Mouse (Mus musculus) A20 (cell line): Measurements from ENCODE around the gene Hnrnpab.

Source experiments
- DNase-seq: peaks from one replicate; pipeline ENCODE4 v3.0.0-alpha.2; 2011; ENCODE audit warnings: low read depth, low spot score

Hnrnpab gene

DNA sequence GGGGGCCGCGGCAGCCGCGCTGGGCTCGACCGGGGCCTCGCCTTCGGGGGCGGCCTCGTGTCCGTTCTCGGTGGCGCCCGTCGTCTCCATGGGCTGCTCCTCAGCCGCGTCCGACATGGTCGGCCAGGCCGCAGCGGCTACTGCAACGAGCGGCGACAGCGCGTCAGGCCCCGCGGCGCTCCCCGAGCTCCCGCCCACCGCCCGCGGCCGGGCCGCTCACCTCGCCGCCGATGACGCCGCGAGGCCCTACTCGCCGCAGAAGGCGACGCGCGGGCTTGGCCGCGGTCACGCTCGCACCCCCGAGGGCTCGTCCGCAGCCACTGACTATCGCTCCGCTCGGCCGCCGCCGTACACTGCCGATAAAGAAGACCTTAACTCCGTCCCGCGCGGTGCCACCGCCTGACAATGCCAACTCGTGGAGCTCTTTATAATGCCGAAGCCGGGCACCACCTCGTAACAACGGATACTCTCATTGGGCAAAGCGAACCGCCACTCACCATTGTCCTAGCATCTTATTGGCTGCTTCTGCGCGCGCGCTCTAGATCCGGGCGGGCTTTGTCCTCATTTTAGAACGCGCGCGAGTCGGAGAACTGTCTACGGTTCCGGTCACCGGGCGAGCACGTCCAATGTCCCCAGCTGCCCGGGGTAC lies at the start of gene Hnrnpab:
Hnrnpab (minus strand) TSS at position 401 of the 649 bp plus-strand sequence.
- peak; percentile 98 for DNase-seq

DNA sequence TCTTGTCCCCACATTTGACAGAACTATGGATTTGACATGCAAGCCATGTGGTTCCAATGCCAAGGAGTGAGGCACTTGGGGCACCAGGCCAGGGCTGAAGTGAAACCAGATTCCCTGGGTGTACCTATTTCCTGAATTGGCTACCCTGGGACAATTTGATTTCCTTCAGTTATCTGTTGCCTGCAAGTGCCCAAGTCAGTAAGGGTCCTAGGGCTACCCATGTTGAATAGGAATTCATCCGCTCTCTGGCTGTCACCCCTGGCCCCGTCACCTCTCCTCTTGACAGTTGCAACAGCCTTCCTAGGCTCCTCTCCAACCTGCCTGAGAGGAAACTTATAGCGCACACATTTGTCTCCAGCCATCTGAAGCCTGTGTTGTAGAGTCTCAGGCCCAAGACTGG lies 48.2 kb upstream of the Hnrnpab start:
- DNase-seq, result no peak

DNA sequence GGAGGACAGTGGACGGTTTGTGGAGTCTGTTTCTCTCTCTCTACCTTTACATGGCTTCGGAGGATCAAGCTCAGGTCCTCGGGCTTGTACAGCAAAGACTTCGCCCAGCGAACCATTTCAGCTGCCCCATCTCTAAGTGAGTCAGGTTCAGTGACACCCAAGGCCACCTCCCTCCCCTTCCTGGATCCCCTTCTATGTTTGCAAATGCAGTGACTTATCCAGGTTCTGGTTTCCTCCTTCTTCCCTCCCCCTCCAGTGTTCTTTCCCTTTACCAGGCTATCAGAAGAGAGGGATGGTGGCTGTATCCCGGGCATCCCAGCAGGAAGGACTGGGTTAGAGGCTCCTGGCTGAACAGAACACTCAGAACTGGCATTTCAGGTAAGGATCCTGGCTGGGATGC lies 47.1 kb upstream of the Hnrnpab start:
- no peak for DNase-seq

DNA sequence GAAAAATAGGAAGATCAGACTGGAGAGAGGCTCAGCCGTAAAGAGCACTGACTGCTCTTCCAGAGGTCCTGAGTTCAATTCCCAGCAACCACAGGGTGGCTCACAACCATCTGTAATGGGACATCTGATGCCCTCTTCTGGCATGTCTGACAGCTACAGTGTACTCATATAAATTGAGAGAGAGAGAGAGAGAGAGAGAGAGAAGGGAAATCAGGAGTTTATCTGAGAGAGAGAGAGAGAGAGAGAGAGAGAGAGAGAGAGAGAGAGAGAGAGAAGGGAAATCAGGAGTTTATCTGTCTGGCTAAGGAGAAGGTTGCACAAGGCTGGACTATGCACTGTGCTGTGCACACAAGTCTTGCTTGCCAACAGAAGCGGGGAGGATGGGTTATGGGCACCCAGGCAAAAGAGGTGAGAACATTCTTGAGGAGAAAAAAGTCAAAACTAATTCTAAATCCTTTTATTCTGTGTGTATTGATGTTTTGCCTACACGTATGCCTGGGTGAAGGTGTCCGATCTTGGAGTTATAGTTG lies 46.3 kb upstream of the Hnrnpab start:
- DNase-seq, result no peak

DNA sequence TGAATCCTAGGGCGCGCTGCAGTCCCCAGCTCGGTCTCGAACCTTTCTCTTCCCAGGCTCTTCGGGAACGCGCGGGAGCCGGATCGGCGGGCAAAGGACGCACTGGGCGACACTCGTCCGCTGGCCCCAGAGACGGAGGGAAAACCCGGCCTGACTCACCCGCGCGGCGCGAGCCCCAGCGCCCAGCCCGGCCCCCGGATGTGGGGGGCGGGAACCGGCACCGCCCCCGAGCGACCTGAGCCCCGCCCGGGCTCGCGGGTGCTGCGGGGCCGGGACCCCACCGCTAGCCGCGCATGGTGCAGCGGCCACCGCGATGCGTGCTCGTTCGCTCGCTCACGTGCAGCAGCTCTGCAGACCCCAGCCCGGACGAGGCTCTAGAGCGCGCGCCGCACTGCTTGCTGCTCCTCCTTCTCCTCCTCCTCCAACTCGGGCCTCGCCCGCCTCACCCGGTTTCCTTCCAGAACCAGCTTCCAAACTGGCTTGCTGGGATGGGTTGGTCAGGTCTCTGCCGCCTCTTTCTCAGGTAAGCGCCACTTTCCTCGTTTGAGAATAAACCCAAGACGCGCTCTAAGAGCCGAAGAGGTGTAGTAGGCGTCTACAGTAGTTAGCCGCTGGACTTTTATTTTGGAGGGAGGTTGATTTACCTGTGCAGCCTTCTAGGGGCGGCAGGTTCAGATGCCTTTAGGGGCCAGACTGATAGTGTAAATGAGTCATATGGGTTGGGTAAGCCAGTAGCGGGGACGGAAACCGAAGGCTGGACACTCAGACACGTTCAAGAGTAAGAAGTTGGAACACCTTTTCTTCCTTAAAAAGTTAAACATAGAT lies 44.3 kb upstream of the Hnrnpab start, which contains the start of the genes N4bp3 and D930048N14Rik:
N4bp3 (minus strand) TSS at position 152 of the 825 bp plus-strand sequence.
D930048N14Rik (plus strand) TSS at position 264 of the 825 bp plus-strand sequence.
- peak; percentile 84 for DNase-seq

DNA sequence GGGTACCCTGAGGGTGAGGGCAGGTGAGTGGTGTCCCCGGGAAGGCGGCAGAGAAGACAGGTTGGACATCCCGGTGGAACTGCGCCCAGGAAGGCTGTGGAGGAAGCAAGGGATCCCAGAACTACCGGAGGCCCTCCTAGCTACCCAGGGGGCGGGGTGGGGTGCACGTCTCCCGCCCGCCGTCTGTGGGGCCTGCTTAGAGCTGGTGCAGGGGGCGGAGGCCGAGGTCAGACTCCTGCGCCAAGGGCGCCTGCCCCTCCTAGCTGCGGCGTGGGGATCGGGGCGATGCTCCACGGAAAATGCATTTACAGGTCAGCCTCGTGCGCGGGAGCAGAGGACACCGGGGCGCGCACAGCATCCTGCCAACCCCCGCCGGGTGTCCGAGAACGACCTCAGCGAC lies 43.6 kb upstream of the Hnrnpab start:
- DNase-seq, result no peak

DNA sequence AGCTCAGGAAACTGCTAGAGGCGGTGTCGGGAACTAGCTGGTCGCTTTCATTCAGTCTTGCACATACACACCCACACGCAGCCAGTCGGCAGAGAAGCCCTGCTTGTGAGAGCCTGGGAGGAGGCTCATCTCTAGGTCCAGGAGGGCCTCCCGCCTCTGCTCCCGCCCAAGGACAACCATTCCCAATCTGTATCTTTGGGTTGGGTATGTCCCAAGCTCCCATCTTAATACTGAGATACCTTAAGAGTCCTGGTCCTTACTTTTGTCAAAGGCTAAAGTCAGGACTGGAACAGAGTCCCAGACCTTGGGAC lies 43.2 kb upstream of the Hnrnpab start:
- peak; percentile 50 for DNase-seq

DNA sequence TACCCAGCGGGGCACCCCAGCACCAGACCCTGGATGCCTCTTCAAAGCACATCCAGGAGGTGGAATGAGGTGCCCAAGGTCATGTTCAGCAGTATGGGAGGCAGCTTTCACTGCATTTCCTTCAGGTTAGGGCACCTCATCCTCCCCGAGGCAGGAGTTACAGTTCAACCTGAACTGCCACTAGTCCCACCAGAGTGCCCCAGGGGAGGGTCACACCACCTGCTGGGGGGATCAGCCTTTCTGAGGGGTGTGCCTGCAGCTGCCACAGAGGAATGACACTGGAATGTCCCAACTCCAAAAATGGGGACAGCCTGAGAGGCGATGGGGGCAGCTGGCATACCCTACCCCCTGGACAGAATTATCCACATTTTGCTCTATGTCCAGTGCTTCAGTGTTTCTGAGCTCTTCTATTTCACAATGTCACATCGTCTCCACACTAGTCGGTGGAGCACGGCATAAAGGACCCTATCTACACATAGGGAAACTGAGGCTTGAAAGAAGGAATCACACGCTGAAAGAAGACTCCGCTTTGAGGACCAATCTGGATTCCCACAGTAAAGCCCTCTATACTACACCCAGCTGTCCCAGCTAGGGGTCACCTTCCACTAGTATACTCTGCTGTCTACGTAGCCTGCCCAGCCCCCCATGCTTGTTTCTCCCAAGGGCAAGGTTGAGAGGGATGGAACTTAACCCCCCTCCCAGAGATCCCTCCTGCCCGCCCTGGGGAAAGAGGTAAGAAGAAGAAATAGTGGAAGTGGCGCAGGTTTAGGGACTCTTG lies 42.7 kb upstream of the Hnrnpab start:
- DNase-seq, result no peak

DNA sequence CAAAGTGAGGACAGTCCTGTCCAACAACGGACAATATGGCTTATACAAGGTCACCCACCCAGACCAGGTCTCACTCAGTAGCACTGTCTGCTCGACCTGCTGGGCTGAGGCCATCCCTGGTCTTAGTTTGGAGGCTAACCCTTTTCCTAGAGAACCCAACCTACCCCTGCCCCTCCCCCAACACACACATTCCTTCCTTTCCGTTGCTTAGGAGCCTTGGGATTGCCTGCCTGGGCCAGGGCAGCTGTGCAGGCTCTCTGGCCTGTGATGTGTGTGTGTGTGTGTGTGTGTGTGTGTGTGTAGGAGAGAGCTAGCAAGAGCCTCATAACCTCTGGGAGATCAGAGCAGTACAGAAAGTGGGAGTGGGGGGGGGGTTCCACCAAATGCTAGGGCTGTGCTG lies 41.9 kb upstream of the Hnrnpab start:
- no peak for DNase-seq

DNA sequence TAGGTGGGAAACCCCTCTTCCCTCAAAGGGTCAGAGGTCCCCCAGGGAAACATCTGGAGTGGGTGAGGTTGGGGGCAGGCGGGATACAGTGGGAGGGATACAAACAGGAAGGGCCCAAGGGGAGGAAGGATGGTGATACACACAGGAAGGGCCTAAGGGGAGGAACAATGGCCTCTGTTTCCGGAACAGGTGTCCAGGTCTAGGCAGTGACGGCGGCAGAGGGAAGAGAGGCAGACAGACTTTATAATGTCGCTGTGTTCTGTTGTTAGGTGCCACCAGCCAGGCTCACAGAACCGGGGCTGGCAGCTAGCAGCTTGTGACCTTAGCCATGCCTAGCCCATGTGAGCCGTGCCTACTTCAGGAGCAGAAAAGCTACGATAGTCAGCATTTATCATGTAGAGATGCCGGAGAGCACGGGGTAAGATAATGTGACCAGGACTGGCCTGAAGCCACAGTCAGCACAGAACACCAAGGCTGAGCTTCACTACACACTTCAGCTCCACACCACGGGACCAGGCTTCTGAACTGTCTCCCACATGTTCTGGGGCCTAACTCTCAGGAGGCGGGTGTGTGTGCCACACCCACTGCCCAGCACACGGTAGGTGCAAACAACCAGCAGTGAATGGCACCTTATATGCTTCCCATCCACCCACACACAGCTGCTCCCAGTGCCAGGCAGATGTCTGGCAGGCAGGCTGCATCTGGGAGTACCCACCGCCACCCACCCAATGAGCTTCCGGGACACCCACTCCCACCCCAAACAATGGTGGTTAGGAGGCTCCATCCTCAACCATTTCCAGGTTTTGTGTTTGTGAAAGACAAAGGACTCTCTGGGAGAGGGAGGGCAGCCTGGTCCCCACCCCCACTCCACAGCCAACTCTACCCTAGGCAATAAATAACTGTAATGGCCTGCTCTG lies 40.4 kb upstream of the Hnrnpab start:
- DNase-seq, result no peak

DNA sequence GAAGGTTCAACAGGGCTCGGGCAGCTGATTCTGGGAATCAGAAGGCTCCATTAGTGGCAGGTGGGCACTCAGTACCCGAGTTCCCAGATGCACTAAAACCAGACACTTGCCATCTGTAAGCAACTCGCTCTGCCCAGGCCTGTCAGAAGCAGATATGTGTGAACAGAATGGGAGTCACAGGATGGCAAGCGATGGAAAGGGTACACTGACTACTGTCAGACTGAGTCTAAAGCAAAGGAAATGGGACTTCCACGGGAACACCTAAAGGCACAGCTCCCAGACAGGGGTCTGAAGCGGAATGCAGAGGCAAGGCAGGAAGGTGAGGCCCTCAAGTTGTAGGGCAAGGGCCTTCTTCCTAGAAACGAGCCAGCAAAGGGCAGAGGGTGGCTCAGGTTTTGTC lies 39.6 kb upstream of the Hnrnpab start:
- no peak for DNase-seq

DNA sequence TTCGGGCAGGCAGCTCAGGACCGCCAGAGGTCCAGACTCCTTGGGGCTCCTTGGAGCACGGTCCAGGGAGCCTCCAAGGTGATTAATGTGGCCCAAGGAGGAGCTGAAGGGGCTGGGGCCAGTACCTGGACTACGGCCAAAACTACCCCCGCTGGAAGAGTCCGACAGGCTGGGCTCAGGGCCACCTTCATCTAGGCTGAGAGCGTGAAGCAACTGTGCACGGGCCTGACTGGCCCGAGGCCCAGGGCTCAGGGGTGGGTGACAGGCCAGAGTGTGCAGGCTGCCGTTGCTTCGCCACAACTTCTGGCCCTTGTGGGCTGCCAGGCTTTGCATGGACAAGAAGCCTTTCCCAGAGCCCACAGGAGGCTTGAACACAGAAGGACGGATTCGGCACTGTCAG lies 38.6 kb upstream of the Hnrnpab start:
- no peak for DNase-seq

DNA sequence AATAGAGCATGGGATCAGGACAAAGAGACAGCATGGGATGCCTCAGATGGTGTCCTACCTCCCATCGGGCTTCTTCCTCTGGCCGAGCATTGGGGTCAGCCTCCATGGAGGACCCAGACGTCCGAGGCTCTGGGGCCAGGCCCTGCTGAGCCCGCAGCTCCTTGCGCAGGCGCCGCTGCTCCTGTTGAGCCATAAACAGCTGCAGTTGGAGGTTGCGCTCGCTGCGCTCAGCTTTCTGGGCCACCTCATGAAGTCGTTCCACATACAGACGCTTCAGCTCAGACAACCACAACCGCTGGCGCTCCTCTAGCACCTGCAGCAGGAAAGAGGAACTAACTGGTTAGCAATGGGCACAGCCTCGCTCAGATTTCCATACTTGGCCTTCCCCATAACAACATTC lies 37.6 kb upstream of the Hnrnpab start:
- DNase-seq, result peak; percentile 97

DNA sequence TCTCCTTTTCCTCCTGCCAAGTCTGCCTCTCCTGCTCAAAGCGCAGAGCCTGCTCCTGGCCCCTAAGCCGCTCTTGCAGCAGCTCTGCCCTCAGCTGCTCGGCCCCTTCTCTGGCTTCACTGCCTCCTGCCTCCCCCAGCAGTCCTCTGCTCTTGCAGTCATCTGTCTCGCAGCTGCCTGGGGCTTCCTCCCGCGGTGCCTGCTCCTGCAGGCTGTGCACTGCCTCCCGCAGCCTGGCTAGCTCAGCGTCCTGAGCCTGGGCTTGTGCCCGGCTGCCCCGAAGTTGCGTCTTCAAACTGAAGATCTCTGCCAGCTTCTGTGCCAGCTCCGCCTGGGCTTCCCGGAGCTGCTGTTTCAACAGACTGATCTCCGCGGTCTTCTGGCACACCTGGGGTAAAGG lies 37.1 kb upstream of the Hnrnpab start:
- peak; percentile 90 for DNase-seq

DNA sequence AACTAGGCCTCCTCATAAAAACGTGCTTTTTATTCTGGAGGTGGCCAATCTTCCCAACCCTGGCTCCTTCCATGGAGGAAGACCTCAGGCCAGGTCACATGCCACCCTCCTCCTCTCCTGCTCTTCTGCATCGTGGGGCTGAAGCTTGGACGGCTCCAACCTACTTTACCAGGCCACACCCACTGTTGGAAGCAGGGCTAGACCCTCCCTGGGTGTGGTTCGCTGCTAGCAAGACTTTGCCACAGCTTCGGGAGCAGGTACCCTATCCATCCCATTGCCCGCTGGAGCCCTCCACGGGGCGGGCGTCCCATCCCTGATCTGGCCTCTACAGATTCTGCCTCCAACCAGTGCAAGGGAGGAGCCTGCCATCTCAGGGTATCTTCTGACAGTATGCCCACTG lies 36.6 kb upstream of the Hnrnpab start:
- no peak for DNase-seq

DNA sequence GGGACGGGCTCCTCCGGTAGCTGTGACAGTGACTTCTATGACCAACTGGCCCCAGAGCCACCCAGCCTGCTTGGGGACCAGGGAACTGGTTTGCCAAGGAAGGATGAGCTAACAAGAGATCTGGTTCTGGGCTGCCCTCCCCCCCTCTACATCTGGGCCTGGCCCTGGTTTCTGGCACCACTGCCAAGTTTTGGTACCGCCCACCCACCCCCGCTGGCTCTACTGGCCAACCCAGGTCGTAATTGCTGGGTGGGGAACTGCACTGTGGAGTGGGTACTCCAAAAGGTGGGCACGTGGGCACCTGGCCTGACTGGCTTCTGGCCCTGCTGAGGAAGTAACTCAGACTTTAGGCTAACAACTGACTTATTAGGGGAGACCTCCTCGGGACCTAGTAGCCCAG lies 34.1 kb upstream of the Hnrnpab start:
- DNase-seq, result no peak

DNA sequence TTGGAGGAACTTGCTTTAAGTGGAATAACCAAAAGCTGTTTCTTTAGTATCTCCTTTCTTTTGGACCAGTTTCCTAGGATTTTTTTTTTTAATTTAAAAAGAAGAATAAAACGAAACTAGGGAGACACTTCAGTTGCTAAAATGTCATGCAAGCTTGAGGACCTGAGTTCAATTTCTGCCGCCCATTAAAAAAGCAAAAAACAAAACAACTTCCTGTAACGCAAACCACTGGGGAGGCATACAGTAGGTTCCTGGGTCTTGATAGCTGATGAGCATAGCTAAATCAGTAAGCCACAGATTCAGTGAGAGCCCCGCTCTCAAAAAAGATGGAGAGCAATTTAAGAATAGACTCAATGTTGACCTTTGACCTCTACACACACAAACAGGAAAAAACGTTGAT lies 31.9 kb upstream of the Hnrnpab start:
- no peak for DNase-seq

DNA sequence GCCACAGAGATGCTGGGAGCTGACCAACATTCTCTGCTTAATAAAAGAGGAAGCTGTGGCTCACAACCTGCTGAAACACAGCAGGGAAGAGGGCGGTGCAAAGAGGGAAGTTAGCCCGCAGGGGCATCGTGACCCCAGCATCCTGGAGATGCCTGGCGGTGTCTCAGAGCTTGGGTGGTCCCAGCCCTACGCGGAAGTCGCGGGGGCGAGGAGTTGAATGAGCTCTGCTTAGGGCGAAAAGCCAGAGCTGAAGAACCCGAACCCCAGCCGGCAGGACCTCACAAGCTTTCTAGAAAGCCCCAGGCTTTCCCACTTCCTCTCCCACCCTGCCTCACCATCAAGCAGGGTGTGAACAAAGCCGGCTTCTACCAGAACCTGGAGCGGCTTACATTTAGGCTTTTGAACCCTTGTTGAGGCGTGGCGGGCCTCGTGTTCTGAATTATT lies 31.3 kb upstream of the Hnrnpab start:
- DNase-seq, result peak; percentile 89

DNA sequence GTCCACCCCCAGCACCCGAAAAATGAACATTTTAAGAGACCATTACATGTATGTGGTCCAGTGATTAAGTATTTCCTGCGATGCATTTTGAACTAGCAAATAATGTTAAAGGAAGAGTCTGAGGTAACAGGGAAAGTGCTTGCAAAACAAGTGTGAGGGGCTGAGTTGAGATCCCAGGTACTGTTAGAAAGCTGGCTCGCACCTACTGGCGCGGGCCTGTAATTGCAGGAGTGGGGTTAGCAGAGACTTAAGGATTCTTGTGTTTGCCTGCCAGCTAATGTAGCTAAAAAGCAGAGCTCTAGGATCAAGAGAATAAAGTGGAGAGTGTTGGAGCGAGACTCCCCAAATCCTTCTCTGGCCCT lies 29.7 kb upstream of the Hnrnpab start:
- peak; percentile 89 for DNase-seq

DNA sequence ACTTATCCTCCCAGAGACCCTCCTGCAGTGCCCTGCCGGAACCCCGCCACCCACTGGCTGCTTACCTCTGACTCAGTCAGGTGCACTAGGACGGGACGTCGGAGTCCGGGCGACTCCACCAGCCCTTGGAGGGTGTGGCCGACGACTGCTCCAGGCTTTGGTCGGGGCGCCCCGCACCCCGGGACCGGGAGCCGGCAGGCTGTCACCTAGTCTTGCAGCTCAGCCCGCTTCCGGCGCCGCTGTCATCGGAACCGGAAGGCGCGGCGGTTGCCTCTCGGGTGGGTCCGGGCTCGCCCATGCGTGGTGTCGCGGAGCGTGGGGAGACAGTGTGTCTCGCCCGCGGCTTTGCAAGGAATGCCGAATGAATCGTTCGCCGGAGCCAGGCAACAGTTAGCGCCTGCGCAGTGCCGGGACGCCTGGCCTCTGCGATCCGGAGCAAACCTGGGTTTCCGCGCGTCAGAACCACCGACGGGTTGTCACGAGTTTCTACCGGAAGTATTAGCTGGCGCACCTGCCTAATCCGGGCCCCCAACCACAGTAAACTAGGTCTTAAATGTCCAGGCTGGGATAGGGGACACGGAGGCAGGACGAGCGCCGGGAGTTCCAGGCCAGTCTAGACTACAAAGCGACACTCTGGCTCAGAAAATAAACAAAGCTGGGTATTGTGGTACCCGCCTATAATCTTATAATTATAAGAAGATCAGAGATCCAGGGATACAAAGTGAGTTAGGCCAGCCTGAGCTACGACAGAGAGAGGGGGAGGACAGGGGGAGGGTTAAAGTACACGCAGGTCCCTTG lies 29.1 kb upstream of the Hnrnpab start, which contains the start of gene Rmnd5b:
Rmnd5b (minus strand) TSS at position 372 of the 798 bp plus-strand sequence.
- DNase-seq, result peak; percentile 92
